Mouse (Mus musculus): ENCODE data around the gene Srrm4.
"Not testable (repeated sequence)": the region's sequence is repeated elsewhere in the genome, so short reads cannot be mapped to it uniquely, and the experiment has no call there.

Gene Srrm4

DNA sequence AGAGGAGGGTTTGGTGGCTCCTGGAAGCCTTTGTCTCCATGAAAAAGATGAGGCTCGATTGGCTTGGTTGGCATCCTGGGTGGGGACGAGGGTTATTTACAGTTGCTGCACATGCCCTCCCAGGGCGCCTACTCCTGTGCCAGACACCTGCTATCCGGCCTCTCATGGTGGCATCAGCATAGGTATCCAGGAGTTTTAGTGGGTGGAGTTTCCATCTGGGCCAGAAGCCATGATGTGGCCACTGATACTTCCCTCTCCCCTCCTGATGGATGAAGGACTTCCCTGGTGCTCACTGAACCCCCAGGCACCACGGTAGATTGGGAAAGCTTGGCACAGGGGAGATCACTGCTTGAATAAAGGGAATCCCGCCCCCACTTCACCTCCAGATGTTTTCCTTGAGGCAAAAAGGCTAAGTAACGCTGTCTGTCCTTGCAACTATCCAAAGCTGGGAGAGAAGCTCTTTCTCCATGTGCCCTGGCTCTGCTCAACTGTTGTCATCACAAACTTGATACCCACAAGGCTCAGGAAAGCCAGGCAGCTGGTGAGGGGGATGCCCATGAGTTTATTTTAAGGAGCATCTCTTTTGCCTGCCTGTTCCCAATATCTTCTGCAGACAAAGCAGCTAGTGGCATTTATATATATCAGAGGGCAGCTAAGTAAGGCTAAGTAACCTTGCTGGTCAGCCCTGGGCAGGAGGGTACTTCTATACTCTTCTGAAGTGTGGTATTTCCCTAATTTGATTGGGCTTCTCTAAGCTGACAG is 148.7 kb downstream of the Srrm4 start:
- no peak for DNase-seq (ENCODE audit: low read depth, low spot score)

DNA sequence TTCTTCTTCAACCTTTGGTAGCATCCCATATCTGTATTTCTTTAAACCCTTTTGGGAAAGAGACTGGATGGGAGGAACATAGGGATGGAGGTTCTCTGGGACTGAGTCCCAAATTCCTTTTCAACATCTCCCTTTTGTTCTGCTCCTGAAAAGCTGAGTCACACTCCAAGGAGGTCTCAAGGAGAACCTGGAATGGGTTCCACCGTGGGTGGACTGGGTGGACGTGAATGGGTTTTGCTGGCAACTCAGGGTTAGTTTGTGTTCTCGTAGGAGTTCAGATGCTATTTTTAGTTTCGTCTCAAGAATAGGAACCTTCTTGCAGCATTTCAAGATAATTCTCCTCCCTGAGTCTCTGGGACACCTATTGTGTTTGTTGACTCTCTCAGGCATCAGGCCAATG is 151.4 kb downstream of the Srrm4 start:
- DNase-seq (ENCODE audit: low read depth, low spot score): no peak

DNA sequence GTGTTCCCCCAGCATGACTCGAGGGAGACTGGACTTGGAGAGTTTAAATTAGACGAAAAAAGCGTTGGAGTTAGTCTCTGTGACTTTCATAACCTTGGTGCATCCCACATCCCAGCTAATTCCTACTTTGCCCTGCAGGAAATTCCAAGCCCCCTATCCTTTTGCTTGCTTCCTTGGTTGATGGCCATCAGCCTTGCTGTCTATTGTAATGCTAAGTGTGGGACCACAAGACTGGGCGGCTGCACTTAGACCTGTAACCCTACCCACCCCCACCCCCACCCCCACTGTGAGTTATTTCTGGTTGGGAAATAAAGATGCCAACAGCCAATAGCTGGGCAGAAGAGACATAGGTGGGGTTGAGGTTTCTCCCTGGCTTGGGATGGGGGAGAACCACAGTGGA is 153.3 kb downstream of the Srrm4 start:
- DNase-seq (ENCODE audit: low read depth, low spot score): no peak

DNA sequence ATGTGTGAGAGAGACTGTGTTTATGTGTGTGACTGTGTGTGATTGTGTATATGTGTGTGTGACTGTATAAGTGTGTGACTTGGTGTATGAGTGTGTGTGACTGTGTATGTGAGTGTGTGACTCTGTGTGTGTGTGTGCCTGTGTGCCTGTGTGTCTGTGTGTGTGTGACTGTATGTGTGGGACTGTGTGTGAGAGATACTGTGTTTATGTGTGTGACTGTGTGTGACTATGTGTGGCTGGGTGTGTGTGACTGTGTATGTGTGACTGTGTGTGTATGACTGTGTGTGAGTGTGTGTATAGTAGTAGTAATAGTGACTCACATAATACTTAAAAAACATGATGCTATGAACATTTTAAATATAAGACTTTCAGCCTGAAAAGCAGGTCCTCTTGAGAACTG is 155.5 kb downstream of the Srrm4 start:
- DNase-seq (ENCODE audit: low read depth, low spot score): no peak

DNA sequence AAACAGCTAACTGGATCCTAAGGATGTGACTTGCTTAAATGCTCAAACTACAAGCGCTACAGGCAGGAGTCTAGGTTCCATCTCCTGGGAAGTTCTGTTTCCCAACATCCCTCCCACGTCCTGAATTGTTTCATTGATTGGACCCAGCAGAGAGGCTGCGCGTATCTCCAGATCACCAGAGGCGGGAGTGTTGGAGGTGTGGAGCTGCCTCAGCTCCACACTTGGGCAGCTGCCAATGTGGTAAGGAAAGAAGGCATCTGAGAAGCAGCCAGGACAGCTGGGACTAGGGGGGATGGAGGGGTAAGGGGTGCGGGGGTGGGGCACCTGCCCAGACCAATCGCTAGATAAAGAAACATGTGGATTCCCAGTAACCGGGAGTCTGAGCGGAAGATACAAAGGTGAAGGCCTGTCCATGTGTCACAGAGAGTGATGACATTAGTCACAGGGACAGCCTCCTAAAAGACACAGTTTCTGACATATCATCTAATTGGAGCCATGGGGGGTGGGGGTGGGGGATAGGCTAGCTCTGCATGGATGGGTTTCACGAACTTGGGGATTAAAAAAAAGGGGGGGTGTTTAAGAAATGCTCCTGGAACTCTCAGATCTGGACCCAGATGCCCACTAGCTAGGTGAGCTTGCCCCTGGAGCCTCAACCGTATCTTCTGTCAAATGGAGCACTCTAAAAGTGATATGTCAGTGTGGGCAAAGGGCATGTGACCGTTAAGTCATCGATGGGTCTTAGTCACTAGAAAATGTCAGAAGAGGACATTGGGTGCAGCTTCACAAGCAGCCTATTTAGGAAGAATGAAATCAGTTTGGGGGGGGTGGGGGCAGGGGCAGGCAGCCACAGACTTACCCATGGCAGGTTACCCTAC is 156.4 kb downstream of the Srrm4 start:
- no peak for DNase-seq (ENCODE audit: low read depth, low spot score)

DNA sequence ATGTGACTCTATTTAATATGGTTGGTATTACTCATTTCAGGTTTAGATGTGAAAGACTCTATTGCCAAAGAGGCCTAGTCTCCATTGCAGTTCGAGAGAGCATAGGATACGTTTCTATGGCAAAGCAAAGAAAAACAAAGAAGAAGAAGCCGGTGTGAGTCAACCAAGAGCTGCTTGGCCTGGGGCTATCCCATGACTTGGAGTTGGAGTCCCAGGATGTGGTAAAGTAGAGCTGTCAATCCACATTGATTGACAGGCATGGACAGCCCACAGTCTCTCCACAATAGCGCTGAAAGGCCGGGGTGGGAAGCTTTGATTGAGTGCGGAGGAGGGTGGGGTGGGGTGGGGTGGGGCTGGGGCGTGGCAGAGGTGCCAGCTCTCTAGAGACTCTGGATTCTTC is 158.7 kb downstream of the Srrm4 start:
- DNase-seq (ENCODE audit: low read depth, low spot score): no peak

DNA sequence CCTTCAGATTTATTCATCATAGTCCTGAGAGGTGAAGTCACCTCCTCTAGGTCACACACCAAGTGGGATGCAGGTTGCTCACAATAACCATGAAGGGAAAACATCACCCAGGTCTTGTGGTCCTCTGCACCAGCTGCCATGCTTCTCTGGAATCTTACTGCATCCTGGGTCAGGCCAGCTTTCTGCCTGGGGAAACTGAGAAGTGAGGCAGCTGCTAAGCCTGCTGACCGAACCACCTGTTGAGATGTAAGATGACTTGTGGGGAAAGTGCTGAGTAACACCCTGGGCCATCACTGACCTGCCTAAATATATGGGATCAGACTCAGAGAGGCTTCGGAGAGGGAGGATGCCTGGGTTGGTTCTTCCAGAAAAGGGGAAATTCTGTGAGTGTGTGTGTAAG is 164.9 kb downstream of the Srrm4 start:
- DNase-seq (ENCODE audit: low read depth, low spot score): no peak

DNA sequence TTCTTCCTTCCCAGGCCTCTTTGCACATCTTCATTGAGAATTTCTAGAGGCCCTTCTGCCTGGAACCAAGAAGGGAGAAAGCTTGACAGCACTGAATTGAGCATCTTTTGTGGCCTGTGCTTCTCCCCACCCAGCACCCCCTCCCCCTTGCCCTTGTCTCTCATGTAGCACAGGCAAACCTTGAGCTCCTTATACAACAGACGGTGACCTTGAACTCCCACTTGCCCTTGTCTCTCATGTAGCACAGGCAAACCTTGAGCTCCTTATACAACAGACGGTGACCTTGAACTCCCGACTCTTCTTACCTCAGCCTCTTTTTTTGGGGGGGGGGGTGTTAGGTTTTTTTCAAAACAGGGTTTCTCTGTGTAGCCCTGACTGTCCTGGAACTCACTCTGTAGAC is 165.9 kb downstream of the Srrm4 start:
- DNase-seq (ENCODE audit: low read depth, low spot score): not testable (repeated sequence)

DNA sequence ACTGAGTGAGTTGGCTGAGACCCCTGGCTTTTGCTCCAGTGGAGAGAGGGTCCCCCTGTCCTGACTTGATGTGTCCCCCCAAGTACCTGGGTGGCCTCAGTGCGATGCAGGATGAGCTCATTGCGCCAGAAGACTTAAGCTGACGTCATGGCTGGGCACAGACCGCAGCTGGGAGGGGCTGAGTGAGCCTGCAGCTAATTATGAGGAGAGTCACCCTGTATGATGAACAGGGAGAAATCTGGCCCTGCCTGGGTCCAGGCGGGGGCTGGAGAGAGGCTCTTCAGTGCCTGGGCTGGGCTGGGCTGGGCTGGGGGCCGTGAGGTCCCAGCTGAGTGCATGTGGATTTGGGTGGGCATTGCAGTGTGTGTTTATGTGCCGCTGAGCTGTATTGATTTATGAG is 166.3 kb downstream of the Srrm4 start:
- DNase-seq (ENCODE audit: low read depth, low spot score): no peak

DNA sequence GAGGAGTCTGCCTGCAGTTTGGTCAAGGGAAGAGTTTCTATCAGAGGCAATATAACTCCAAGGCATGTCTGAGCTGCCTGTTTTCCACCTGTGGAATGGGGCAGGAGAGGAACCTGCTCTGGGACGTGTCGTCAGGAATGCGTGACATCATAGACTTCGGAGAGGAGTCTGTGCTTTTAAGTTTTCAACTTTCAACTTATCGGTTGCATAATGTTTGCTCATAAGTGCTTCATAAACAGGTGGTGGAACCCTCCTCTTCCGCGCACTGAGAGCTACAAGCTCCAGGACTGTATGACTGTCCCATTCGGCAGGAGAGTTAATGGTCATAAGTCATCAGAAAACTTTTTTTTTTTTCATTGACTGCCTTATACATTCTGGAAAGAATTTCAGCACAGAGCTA is 167.9 kb downstream of the Srrm4 start:
- DNase-seq (ENCODE audit: low read depth, low spot score): no peak

DNA sequence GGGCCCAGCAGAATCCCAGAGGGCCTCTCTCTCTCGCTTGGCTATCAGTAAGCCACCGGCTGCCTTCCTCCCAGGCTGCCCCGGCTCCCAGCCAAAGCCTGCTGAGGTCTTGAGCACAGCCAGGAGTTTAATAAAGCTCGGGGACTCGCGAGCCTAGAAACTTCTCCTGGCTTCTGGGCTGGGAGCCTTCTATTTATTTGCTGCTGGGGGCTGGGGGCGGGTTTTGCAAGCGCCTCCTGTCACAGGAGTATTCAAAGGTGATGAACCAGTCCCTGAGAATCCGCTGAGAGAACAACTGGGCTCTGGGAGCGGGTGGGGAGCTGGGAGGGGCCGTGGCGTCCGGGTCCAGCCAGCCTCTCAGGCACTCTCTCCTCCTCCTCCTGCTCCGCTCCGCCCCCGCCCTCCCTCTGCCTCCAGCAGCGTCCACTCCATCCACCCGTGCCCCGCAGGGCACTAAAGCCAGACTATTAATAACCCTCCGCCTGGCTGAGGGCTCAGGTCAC is 168.9 kb downstream of the Srrm4 start, which contains the start of gene Hspb8:
Hspb8 (minus strand) TSS at position 166 of the 503 bp plus-strand sequence.
- peak; percentile 70 for DNase-seq (ENCODE audit: low read depth, low spot score)

DNA sequence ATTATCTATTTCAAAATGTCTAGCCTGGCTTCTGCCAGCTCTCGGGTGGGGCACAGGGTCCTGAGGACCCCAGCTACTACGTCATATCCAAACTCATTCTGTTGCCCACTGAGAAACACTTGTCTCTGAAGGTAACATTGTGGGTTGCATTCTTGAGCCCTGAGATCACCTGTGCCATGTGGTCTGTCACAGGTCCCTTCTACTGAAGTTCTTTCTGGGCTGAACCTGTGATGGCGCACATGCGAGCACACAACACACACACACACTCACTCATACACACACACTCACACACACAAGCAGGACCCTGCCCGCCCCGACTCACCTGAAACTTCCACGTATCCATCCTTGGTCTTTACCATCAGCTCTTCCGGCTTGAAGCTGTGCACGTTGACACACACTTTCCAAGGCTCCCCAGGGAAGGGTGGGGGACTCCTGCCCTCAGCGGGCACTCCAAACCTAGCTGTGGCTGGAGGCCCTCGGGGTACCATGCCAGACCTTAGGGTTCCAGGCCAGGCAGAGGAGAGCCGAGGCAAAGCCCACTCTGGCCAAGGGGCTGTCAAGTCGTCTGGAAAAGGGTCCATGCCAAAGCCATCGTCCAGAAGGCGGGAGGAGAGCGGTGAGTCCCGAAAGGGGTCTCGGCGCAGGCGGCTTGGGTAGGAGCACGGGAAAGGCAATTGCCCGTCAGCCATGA is 169.7 kb downstream of the Srrm4 start:
- no peak for DNase-seq (ENCODE audit: low read depth, low spot score)

DNA sequence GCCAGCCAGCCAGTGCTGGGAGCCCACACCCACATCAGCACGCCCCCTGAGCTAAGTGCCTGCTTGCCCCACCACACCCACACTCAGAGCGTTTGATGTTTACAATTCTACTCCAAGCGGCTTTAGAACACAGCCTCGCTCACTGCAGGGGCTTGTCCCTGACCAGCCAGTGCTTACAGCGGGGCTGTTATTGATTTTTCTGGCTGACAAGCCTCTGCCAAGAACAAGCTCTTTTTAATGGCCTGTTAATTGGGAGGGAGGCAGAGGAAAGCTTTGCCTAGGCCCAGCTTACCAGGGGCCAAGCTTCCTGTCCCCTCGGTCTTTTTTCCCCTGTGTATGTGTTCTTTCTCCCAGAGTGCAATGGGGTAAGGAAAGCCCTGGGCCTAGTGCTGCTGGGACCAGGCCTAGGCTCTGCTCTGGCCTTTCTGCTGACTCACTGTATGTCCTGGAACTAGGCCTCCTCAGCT is 170.8 kb downstream of the Srrm4 start:
- no peak for DNase-seq (ENCODE audit: low read depth, low spot score)

DNA sequence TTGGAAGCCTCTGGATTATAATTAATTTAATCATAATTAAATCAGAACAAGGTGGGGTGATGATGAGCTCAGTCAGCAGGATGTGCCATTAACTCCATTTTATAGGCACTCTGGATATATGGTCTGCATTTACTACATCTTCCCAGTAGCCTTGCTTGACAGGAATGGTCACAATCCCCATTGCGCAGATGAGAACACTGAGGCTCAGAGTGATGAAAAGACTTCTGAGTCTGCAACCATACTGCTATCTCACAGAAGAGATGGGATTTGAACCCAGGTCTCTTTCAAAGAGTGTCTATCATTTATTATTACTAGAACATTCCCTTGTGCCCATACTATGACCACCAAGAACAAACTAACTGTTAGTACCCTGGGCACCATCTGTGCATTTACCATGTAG is 171.4 kb downstream of the Srrm4 start:
- no peak for DNase-seq (ENCODE audit: low read depth, low spot score)

DNA sequence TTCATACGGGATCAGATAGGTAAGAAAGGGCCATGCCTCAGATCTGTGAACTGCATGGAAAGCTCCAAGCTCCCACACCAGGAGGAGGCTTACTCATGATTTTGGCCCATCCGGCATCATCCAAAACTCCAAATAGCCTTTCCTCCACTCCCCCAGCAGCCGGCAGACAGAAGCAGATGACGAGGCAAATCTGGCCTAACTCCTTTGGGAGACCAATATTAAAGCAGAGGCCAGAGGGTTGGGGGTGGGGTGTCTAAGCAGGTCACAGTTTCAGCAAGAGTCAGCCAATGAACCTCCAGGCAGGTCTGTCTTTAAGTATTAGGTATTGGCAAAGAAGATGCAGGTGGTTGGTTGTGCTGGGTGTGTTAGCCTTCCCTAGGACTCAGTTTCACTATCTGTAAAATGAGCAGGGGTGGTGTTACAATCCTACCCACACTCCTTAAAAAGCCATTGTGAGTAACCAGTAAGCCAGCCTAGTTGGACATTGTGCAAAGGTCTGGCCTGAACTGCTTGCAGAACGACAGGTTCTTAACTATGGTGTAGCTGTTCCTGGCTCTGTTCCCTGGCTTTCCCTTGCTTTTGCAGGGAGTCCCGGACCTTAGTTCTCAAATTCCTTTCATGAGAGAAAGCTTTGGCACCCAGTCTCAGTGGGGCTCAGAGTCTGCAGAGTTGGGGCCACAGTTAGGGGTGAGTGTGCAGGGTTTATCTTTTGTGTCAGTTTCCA is 172.1 kb downstream of the Srrm4 start:
- no peak for DNase-seq (ENCODE audit: low read depth, low spot score)

DNA sequence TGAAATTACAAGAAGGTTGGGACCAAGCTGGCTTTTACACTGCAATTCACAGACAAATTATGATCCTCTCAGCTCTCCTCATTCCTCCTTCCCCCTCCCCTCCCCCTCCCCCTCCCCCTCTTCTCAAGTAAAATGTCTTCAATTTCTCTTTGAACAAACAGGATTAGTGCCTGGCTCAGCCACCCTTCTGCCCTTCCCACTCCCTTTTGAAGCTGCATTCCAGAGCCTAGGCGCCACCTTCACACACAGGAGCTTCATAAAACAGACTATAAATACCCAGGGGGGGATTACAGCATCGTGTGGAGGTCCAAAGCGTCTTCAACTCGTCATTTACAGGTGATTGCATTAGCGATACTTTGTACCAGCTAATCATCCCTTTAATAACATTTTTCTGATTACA is 175.4 kb downstream of the Srrm4 start:
- peak; percentile 30 for DNase-seq (ENCODE audit: low read depth, low spot score)

DNA sequence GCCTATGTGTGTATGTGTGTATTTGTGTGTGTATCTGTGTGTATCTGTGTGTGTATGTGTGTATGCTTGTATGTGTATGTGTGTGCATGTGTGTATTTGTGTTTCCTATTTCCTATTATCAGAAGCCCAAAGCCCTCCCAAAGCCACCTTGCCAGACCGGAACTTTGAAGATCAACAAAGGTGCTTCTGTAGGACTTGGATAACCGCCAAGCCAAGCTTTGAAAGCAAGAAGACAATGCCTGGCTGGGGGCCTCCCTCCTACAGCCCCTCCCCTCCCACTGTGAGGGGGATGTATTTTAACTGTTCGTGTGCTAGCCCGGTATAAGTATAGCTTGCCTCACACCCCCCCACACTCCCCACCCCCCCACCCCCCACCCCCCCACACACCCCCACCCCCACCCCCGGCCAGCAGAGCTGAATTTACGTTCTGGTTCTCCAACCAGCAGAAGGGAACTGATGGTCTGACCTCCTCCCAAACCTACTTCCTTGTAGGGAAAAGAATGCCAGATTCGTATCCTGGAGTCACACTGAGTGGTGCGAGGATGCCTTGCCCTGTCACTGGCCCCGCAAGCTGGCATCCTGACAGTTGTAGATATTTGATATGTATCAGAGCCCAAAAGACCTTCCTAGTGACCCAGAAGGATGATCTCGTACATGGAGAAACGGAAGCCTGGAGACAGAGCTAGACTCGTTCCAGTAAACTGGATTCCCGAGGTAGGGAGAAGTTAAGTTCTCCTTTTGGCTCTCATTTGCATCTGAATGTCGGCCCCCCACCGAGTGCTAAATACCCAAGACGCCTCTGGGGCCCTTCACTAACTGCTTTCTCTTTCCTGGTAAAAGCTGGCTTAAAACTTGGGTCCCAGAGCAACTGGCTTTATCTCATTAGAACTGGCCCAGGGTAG is 181.7 kb downstream of the Srrm4 start:
- no peak for DNase-seq (ENCODE audit: low read depth, low spot score)

DNA sequence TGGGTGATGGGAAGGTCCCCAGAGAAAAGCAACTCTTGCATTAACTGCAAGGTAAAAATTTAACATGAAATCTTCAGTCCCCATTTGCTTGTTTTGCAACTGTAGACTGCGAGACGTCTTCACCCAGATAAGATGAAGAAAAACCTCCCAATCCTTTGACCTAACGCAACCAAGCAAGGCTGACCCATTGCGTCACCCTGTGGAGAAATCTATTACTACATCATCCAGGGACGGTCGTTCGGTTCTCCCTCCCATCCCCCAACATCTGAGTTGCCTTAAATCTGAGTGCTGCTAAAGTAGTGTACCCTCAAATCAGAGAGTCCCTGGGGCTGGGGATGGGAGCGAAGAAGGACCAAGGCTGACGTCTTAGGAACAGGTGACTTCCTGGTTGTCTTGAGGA is 182.7 kb downstream of the Srrm4 start:
- no peak for DNase-seq (ENCODE audit: low read depth, low spot score)

DNA sequence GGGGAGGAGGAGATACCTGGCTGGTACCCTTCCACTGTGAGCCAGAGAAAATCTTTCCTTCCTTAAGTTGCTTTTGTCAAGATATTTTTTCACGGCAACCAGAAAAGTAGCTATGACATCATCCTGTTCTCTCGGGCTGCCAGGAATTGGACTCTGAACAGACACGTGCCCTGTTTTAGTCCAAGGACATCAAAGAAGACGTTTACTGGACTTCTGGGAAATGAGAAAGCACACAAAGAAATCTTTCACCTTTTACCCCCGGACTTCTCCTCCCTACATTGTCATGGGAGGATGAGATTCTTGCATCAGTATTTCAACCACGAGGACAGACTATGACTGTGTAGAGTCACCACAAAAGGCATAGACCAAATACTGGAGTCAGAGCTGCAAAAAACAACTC is 183.7 kb downstream of the Srrm4 start:
- no peak for DNase-seq (ENCODE audit: low read depth, low spot score)

DNA sequence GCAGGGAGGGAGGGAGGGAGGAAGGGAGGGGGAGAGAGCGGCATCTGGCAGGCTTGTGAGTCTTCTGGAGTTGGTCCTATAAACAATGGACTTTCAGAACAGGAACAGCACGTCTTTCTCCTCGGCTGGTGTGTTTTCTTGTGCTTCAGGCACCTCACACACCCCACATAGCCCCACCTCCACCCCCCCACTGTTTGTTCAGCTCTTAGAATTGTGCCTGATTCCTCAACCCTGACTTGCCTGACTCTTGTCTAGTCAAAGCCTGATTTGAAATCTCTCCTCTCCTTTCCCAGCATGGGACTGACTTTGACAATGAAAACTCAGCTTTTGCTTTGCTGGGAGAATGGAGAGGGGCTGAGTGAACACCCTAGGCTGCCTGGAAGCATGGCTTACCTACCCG is 184.3 kb downstream of the Srrm4 start:
- DNase-seq (ENCODE audit: low read depth, low spot score): no peak
